Mouse (Mus musculus) naive thymus-derived CD4-positive, alpha-beta T cell, adult 2 months (primary cell): ENCODE results near the gene Ccnd3.
"Not testable (repeated sequence)": the region's sequence is repeated elsewhere in the genome, so short reads cannot be mapped to it uniquely, and the experiment has no call there.

Source experiments
- DNase-seq: peaks from one replicate; pipeline ENCODE4 v3.0.0-alpha.2; 2011; ENCODE audit warnings: low read depth

Ccnd3 gene

DNA sequence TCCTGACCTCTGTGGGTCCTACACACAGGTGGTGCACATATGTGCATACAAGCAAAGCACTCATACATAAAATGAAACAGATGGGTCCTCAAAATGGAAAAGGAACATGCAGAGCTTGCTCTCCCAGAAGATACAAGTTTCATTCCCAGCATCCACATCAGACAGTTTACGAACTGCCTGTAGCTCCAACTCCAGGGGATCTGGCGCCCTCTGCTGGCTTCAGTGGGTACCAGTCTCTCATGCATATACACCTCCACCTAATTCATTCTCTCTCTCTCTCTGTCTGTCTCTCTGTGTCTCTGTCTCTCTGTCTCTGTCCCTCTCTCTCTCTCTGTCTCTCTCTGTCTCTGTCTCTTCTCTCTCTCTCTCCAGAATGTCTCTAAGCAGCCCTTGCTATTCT lies 22.4 kb upstream of the Ccnd3 start:
- DNase-seq = peak; percentile 66

DNA sequence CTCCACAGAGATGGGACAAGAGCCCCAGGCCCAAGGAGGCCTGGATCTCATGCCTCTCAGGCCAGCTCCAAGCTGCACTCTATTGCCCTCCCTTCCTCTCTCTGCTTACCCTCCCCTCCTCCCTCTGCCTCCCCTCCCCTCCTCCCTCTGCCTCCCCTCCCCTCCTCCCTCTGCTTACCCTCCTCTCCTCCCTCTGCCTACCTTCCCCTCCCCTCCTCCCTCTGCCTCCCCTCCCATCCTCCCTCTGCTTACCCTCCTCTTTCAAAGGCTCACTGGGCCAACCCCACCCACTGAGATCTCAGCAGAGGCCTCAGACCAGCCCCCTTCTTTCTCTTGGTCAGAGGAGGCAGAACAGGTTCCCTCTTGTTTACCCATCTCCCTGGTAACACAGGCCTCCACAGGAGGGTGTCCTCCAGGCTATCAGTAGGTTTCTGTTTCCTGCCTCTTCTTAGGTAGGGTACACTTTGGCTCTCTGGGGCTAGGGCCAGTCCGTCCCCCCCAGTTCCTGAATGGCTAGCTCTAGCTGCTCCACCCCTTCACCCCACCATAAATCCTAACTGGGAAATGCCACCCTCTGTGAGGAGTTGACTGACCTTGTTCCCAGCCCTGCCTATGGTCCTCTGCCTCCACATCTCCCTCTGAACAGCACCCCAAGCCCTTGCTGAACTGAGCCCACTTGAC lies 20.5 kb upstream of the Ccnd3 start:
- DNase-seq = no peak

DNA sequence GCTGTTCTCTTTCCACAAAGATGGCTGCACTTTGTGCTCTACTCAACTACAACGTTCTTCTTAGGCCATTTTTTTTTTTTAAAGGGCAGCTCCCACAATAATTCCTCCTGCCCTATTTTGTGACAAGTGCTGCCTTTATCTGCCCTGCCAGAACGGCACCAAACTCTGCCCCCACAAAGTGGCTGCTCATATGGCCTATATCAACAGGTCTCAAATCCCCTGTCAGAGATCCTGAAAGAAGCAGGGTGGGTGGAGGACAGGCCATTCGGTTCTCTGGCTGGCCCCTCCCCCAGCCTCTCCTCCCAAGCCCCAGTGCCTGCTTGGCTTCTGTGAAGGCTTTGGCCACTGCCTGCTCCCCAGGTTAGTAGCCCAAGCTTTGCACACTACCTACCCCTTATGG lies 19.9 kb upstream of the Ccnd3 start:
- no peak for DNase-seq

DNA sequence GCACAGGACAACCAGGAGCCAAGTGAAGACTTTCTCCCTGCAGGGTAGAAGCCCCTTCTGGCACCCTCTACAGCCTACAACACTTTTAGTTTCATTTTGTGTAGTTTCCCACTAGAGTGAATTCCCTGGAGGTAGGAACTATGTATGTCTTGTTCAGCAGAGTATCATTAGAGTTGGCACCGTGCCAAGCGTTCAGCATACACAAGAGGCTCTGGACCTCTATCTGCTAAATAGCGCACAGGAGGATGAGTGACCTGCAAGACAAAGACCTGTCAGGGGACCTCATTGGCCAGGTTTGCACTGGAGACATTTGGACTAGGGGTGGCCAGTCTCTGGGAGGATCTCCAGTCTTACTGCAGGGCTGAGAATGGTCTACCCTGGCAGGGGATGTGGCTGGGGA lies 19.1 kb upstream of the Ccnd3 start:
- no peak for DNase-seq

DNA sequence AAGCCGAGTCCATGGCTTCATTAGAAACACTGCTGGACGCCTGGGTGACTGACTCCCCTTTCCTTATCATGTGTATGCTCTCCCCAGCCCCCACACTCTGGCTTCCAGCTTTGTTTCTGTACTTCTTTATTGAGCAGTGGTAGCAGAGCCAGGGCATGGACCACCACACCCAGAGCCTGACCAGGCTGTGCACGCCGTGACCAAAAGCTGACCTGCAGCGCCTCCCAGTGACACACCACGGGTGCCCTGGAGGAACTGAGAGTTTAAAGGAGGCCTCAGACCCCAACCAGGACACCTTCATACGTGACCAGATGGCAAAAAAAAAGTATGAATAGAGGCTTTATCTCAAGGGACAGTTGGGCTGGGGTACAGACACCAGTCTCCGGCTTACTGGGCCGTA lies 14.1 kb upstream of the Ccnd3 start:
- no peak for DNase-seq

DNA sequence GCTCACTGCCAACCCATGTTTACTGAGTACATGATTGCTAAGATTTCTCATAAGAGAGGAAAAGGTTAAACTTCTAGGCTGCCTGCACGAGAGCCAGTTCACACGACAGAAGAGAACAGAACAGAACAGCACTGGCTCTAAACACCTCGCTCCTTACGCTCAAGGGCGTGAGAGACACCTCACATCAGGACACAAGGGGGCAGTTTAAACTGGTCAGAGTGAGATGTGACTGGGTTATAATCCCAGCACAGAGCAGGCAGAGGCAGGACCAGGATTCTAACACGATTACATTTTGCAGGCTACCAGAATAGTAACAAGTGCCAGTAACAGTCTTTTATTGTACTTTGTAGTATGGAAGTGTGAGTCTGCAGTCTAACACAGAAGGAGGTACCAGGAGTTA lies 12.1 kb upstream of the Ccnd3 start:
- DNase-seq = no peak

DNA sequence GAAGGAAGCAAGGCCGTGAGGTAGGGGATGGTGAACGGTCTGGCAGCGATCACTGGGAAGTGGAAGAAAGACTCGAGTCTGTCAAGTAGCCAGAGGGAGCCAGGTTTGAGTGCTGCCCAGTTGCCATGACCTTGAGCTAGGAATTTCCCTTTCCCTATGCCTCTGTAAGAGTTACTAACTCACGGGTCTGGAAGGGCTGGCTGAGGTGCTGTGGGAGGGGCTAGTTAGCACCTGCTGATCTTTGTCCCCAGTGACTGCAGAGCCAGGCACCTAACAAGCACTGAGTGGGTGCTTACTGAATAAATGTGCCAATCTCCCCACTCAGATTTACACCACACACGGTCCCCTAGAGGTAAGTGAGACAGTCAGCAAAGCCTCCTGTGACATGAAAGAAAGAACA lies 11.2 kb upstream of the Ccnd3 start:
- DNase-seq = no peak

DNA sequence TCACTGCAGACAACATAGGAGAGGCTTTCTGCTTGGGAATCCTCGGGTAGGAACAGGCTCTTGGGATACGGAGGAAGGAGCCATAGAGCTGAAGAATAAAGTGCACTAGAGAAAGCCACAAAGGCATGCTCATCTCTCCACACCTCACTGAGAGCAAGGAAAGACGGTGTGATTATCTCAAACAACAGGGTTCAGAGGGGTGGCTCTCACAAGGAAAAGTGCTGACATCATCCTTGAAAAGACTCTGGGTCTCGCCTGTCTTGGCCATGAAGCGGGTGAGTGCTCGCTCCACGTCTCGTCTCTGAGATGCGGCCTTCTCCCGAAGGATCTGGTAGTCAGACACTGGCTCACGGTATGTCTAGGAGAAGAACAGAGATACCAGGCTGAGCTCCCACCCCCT lies 10.7 kb upstream of the Ccnd3 start:
- no peak for DNase-seq

DNA sequence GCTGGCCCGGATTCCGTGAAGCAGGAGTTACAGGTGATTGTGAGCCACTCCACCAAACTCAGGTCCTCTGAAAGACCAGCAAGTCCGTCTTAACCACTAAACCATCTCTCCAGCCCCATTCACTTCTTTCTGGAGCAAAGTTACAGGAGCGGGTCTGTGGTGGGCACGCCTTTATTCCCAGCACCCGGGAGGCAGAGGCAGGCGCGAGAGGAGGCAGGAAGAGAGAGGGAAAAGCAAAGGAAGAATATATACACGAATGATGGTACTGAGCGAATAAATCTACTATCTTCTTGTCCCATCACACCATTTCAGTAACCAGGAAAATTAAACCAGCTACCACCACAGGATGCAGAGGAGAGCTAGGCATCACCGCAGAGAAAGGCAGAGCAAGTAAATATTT lies 3.3 kb upstream of the Ccnd3 start:
- DNase-seq = no peak

DNA sequence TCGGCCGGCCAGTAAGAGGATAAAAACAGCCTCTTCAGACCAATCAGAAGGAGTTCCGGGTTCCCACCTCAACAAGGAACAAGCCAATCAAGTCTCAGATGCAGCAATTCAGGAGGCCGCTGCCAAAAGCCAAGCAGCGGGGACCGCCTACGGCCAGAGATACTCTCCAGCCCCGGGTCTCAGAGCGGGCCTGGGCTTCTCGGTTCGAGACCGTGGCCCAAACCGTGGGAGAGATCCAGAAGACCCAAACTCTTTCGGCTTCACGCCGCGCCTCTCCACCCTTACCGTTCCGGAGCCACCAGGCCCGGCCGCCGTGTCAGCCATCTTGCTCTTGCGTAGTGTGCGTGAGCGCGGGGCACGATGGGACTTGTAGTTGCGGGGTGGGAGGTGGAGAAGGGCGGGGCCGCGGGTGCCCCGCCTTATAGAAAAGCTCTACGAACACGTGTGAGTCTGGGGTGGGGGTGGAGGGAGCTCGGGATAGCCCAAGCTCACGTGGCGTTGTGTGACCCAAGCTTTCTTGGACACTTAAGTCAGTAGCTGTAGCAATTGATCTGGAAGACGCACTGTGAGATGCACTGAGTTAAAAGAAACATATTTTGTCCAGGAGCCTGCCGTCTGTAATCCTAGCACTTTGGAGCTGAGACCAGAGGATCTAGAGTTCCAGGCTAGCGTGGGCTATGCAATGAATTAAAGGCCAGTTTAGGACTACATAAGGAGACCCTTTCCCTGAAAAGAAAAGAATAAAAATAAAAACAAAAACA lies 2.7 kb upstream of the Ccnd3 start, which contains the start of gene Taf8:
Taf8 (minus strand) TSS at position 347 of the 761 bp plus-strand sequence.
- peak; percentile 95 for DNase-seq

DNA sequence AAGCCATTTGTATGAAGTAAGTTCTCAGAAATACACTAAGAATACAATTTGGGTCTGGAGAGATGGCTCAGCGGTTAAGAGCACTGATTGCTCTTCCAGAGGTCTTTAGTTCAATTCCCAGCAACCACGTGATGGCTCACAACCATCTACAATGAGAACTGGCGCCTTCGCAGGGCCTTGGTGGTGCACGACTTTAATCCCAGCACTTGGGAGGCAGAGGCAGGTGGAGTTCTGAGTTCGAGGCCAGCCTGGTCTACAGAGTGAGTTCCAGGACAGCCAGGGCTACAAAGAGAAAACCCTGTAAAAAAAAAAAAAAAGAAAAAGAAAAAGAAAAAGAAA lies 2.2 kb upstream of the Ccnd3 start:
- DNase-seq = not testable (repeated sequence)

DNA sequence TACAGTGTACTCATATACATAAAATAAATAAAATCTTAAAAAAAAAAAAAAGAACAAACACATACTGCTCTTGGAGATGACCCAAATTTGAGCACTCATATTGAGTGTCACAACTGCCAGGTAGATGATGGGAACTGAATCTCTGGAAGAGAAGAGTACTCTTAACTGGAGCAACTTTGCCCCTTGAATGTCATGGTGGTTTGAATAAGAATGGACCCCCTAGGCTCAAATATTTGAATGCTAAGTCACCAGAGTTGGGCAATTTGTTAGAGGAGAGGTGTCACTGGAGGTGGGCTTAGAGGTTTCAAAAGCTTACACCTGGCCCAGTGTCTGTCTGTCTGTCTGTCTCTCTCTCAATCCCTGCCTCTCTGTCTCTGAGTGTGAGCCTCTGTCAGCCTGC lies 1.2 kb upstream of the Ccnd3 start:
- no peak for DNase-seq

DNA sequence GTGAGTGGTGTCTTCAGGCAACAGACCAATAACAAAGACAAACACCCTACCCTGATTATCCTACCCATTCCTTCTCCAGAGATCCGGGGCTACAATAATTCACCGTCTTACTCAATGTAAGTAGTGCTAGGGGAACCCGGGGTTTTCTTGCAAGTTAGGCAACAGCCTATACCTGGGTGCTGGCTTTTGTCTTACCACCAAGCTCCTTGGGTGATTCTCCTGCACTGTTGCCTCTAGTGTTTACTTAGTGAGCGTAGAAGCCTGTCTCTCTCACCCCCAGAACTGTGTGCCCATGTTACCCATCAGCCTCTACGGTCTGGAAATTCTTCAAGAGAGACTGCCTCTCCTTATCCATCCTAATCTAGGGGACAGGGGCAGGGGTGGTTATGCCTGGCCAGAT lies 623 bp upstream of the Ccnd3 start:
- DNase-seq = peak; percentile 57

DNA sequence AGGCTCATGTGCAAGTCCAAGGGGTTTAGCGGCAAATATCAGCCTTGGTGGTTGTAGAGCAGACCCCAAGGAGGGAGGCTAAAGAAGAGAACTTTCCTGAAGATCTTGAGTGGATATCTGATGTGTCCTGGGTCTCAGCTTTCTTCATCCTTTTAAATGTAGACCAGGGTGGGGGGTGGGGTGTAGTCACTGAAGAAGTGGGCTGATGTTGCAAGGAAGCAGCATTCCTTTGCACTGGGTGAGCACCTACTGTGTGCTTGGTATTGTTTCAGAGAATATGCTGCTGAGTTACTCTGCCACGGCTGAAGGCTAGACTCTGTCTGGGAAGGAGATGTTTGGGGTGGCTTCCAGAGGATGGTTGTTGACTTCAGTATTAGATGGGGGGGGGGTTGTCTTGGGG lies 715 bp downstream of the Ccnd3 start:
- peak; percentile 28 for DNase-seq

DNA sequence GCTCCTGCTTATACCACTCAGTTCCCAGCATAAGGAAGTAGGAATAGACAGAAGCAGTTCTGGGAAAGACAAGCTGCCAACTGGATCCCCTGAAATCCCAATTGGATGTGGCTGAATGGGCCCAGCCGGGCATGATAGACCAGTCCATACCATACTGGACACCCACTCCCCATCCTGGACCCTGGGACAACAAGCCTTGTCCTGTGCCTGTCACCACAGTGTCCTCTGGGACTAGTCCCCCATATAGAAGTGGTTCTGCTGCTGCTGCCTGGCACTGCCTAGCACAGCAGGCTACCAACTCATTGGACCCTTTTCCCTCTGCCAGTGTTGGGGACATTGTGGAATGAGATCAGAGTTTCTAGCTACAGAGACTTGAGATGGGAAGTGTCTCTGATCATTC lies 1.2 kb downstream of the Ccnd3 start:
- DNase-seq = no peak

DNA sequence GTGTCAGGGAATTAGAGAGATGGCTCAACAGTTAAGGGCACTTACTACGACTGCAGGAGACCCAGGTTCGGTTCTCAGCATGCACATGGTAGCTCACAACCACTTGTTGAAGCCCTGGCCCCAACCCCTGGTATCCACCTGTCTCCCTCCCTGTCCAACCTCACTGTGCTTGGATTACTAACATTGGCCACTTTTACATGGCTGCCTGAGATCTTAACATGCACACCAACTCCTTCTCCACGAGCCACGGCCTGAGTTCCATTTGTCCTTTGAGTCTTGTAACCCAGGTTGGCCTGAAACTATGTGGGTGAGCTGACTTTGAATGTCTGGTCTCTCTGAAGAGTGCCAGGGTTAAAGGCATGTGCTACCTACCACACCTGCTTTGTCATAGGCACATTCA lies 1.8 kb downstream of the Ccnd3 start:
- peak; percentile 43 for DNase-seq

DNA sequence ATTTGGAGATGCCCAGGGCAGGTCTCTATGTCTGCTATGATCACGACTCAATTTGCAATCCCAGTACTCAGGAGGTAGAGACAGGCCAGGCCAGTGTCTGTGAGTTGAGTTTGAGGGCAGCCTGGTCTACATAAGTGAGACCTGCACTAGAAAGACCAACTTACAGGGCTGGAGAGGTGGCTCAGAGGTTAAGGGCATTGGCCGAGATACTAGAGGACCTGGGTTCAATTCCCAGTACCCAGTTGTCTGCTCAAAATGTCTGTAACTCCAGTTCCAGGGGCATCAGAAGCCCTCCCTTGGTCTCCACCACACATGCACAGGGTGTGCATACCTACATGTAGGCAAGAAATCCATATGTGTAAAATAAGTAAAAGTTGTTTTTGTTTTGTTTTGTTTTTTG lies 2.7 kb downstream of the Ccnd3 start:
- no peak for DNase-seq

DNA sequence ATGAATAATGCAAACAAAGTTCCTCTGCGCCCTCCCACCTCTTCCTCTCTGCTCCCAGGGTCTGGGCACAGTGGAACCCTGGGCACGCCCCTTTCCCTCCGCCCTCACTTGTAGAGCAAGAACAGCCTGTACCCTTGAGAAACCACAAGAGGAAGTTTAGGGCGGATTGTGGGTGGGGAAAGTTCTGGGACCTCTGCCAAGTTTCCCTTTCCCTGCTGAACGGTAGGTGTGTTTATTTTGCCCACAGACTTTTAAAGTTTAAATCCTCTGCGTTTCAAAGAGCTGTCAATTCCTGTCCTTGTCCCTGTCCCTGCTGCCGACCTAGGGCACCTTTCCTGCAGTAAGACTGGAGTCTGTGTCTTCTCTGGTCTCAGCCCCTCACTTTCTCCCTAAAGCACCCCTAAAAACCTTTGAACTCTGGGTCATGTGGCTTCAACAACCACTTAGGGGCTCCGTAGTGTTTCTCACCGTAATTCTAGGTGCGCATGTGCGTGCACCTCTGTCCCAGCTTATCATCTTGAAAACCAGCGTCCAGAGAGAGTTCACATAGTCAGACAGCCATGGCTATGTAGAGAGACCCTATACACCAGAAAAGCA lies 3.3 kb downstream of the Ccnd3 start:
- DNase-seq = peak; percentile 98

DNA sequence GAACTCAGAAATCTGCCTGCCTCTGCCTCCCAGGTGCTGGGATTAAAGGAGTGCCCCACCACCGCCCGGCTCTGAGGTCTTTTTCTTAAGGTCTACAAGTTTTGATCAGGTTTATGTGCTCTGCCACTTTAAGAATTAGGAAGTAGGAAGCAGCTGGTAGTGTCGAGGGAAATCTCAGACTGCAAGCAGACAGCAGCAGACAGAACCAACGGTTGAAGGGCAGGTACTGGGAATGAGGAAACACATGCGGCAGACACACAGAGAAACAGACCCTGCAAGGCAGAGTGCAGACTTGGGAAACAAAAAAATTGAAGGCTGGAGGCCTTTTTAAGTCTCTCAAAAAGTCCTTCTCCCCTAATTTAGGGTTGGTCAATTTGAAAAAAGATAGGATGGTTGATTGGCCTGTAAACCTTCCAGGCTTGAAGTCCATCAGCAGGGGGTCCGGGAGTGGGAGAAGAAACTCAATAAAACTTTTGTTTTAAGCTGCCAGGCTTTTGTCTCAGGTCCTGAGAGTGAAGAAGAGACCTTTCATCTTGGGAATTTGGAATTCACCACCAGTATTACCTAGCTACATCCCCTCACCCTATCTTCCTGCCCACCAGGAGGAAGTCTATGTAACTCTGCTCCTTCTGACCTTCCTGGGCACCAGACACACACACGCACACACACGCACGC lies 4.3 kb downstream of the Ccnd3 start:
- peak; percentile 47 for DNase-seq

DNA sequence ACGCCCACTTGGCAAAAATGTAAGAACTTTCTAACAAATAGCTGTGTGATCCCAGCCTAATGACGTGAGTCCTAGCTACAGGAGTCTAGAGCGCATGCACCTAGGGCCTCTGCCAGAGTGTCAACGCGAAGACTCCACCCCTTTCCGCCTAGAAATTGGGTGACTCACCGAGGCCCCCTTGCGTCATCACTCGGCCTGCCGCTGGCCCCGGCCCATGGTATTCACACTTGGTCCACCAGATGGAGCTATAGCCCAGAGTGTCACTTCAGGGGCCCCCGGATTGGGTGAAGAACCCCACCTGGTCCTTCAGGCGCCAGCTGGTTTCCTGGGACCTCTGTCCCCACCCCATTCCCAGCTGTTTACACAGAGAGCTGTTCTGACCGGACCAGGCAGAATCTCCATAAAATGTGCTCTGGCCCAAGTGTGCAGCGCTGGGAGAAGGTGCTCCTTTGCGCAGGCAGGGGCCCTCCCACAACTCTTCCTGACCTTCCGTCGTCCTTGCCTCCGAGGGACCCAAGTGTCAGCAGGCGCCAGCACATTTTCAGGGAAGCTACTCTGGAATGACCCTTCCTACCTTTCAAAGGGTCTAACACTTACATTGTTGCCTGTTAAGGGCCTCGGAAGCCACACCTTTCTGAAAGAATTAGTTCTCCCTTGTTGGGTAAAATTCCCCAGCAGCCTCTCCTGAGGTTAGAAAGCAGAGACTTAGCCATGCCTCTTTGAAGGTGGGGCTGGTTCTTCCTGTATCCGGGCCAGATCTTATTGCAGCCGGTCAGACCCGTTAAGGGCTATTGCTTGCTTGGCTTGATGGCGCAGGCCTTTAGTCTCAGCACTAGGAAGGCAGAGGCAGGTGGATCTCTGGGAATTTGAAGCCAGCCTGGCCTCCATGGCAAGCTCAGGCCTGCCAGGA lies 6.5 kb downstream of the Ccnd3 start:
- peak; percentile 99 for DNase-seq

DNA sequence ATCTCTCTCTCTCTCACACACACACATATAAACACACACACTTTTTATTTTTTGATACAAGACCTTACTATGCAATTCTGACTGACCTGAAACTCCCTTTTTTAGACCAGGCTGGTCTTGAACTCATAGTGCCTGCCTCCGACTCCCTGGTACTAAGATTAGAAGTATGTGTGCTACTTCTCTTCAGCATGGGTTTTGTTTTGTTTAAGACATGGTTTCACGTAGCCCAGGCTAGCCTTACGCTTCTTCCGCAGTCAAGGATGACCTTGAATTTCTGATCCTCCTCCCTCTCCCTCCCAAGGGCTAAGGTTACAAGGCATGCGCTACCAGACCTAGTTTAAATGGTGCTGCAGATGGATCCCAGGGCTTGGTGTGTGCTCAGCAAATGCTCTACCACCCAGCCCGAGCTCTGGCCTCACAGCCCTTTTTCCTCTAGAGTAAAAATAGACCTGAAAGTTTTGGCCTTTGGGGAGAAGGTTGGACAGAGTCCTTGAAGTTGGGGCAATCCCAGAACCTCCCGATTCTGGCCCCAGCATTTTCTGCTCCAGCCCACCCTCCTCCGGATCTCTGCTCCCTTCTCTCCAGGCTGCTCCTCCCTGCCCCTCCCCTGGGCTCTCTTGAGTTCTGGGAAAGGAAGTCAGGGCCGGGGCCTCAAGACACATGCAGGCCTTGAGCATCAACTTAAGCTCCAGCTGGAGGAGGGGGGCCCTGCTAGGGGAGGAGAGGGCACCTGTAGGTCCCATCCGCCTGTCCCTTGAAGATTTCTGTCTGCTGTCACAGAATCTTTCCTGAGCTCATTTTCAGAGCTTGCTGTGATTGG lies 8.3 kb downstream of the Ccnd3 start:
- peak; percentile 42 for DNase-seq
